Mouse (Mus musculus) C2C12 (cell line): Measurements from ENCODE around the gene Foxn1. TPM values are rescaled to one million over a fixed set of nuclear protein-coding genes. Genes with fewer than 3 reads are reported as not detected.

Source experiments
- H3K27me3 ChIP-seq: one replicate; pipeline ENCODE4 v1.6.1; 2011; ENCODE audit not compliant: control insufficient read depth, insufficient read depth, insufficient read length
- H3K36me3 ChIP-seq: one replicate; pipeline ENCODE4 v1.6.1; 2011; ENCODE audit not compliant: control insufficient read depth, insufficient read depth
- H3K4me3 ChIP-seq: one replicate; pipeline ENCODE4 v1.5.1; 2011; ENCODE audit warnings: mild to moderate bottlenecking, control low read depth; ENCODE audit not compliant: poor library complexity, insufficient read depth, severe bottlenecking
- H3K79me2 ChIP-seq: one replicate; pipeline ENCODE4 v1.6.1; 2011; ENCODE audit not compliant: control insufficient read depth, insufficient read depth
- H3K79me3 ChIP-seq: one replicate; pipeline ENCODE4 v1.6.1; 2011; ENCODE audit warnings: low read depth, control low read depth
- H3ac ChIP-seq: one replicate; pipeline ENCODE3; 2011; ENCODE audit warnings: low read depth; ENCODE audit not compliant: control insufficient read depth, insufficient read length
- CEBPB ChIP-seq: IDR thresholded peaks from one replicate; pipeline ENCODE4 v1.6.1; 2011; ENCODE audit warnings: low read depth, mild to moderate bottlenecking, control low read depth, moderate library complexity
- CTCF ChIP-seq: IDR thresholded peaks from one replicate; pipeline ENCODE4 v1.5.1; 2011; ENCODE audit not compliant: control insufficient read depth, insufficient read depth, insufficient read length
- FOSL1 ChIP-seq: IDR thresholded peaks from one replicate; pipeline ENCODE4 v1.8.0; 2011; ENCODE audit warnings: mild to moderate bottlenecking, low read length; ENCODE audit not compliant: poor library complexity, insufficient read depth, severe bottlenecking
- MAX ChIP-seq: IDR thresholded peaks from one replicate; pipeline ENCODE4 v1.6.1; 2011; ENCODE audit warnings: mild to moderate bottlenecking, control low read depth
- MYOD1 ChIP-seq: IDR thresholded peaks from one replicate; pipeline ENCODE4 v1.6.1; 2011; ENCODE audit warnings: low read depth; ENCODE audit not compliant: control insufficient read depth, insufficient read length
- MYOG ChIP-seq: IDR thresholded peaks from one replicate; pipeline ENCODE4 v1.6.1; 2011; ENCODE audit not compliant: control insufficient read depth, insufficient read length; ENCODE audit errors: extremely low read depth
- USF1 ChIP-seq: IDR thresholded peaks from one replicate; pipeline ENCODE4 v1.6.1; 2011; ENCODE audit warnings: low read depth, mild to moderate bottlenecking, control low read depth, moderate library complexity
- polyA plus RNA-seq: library from polyadenylated mRNA; unstranded; fragments of >200 nt; fragmentation: generic; extraction: Trizol; gene quantifications from one replicate; pipeline ENCODE4 v1.2.1, GENCODE M21; 2012; ENCODE audit warnings: missing spikeins

Gene Foxn1
- polyA plus RNA-seq, 1 experiment = 0.39 TPM

- no peaks in the 10 kb centered on the region for H3K79me2 ChIP-seq
- no peaks in the 10 kb centered on the region for H3K79me3 ChIP-seq
- no peak for TF ChIP-seq MYOD1
- no peak for TF ChIP-seq CEBPB
- no peak for TF ChIP-seq USF1
- TF ChIP-seq FOSL1 = no peak
- no peaks in the 10 kb centered on the region for H3K36me3 ChIP-seq
- no peaks in the 10 kb centered on the region for H3K27me3 ChIP-seq
- H3ac ChIP-seq = no peak overlapping the region
- no peak overlapping the region for H3K4me3 ChIP-seq
Measured at GRCm38 (mm10) chr11:78416854-78417253, 30.5 kb upstream of the Foxn1 start.

DNA sequence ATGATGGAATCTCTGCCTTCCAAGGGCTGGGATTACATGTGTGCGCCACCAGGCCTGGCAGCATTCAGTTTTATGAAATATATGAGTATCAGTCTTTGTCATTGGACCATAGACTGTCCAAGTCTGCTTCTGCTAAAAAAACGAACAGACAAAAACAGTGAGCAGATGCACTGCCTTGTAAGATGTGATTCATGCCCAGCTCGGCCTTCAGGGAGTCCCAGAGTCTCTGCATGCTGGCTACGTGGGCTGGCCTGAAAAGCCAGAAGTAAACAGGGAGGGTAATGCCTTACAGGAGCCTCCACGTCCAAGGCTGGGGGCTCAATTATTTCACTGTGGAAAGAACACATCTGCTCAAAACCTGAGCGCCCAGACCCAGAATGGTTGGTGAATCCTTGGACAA lies 26.5 kb upstream of the Foxn1 start:
- Histone ChIP-seq H3K27me3 (no peaks in the 10 kb centered on the region), H3K36me3 (no peaks in the 10 kb centered on the region), H3K4me3 (no peak overlapping the region), H3K79me3 (no peaks in the 10 kb centered on the region), H3K79me2 (no peaks in the 10 kb centered on the region), H3ac (no peak overlapping the region)
- TF ChIP-seq USF1 = no peak
- no peak for TF ChIP-seq CEBPB
- no peak for TF ChIP-seq MAX
- no peak for TF ChIP-seq CTCF
- TF ChIP-seq MYOD1 = no peak
- no peak for TF ChIP-seq FOSL1
- TF ChIP-seq MYOG = no peak

GRCm38 (mm10) chr11:78412324-78412850 lies 26.0 kb upstream of the Foxn1 start:
- Histone ChIP-seq H3ac (no peak overlapping the region), H3K27me3 (no peaks in the 10 kb centered on the region), H3K36me3 (no peaks in the 10 kb centered on the region), H3K79me3 (no peaks in the 10 kb centered on the region), H3K79me2 (no peaks in the 10 kb centered on the region), H3K4me3 (no peak overlapping the region)
- TF ChIP-seq MYOD1 = no peak
- no peak for TF ChIP-seq CEBPB
- no peak for TF ChIP-seq MAX
- TF ChIP-seq CTCF = no peak
- TF ChIP-seq USF1 = no peak
- no peak for TF ChIP-seq FOSL1
- no peak for TF ChIP-seq MYOG

GRCm38 (mm10) chr11:78411606-78412323 lies 25.4 kb upstream of the Foxn1 start:
- no peaks in the 10 kb centered on the region for H3K36me3 ChIP-seq
- no peak overlapping the region for H3ac ChIP-seq
- H3K79me2 ChIP-seq = no peaks in the 10 kb centered on the region
- TF ChIP-seq CTCF (no peak), MYOD1 (no peak), MYOG (no peak), FOSL1 (no peak), USF1 (no peak), MAX (no peak), CEBPB (no peak)
- no peaks in the 10 kb centered on the region for H3K79me3 ChIP-seq
- no peak overlapping the region for H3K4me3 ChIP-seq
- H3K27me3 ChIP-seq = no peaks in the 10 kb centered on the region

DNA sequence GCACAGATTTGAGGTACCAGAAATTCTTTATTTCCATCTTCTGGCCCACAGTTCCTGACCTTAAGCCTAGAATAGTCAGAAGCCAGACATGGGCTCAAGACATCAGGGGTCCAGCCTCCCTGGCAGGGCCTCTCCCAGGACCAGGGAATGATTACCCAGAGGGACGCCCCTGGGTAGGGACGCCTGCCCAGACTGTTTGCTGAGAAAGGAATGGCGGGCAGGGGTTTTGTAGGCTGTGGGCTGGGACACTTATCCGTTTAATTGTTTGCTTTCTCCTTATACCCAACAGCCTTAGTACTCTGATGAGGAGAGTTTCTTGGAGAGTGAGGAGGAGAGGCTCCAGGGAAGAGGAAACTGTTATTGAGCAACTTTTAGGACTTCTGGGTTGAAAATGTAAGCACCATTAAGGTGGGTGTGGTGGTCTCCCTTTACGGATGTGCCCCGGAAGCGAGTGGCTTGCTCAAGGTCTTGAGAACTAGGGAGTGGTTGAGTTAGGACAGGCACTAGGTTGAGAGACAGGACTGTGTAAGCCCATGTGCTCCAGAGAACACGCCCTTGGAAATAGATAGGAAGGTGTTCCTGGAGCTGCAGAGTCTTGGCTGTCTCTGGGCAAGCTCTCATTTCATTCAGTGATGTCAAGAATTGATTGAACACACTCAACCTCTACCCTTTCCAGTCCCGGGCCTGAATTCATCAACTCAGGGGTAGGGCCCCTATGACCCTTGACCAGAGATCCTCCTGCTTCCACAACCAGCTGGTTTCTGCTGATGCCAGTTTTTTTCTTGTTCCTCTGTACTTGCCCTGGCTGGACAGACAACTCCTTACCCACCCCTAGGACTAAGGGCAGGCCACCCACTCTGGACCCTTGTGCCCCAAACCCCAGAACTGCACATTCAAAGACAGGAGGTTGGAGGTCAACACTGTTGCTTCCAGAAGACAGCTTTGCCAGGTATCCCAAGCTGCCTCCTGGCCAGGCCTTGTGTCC lies 22.2 kb upstream of the Foxn1 start:
- TF ChIP-seq USF1 = no peak
- TF ChIP-seq CEBPB = no peak
- no peak for TF ChIP-seq CTCF
- TF ChIP-seq MYOD1 = no peak
- no peak for TF ChIP-seq FOSL1
- no peak for TF ChIP-seq MYOG
- TF ChIP-seq MAX = no peak
- Histone ChIP-seq H3K79me2 (no peaks in the 10 kb centered on the region), H3K4me3 (no peak overlapping the region), H3K79me3 (no peaks in the 10 kb centered on the region), H3K36me3 (no peaks in the 10 kb centered on the region), H3ac (no peak overlapping the region), H3K27me3 (no peaks in the 10 kb centered on the region)
